Mouse (Mus musculus) neural tube, embryonic 14.5 days (tissue): ENCODE results near the gene Etfbkmt. TPM values are rescaled to one million over a fixed set of nuclear protein-coding genes. Genes with fewer than 3 reads are reported as not detected.

Experiments used
- ATAC-seq: fragments of 200-750 bp; cut with Nextera tagmentation; 2 replicates; pipeline ENCODE4 v1.8.0; 2017; ENCODE audit warnings: low read depth, mild to moderate bottlenecking, moderate TSS enrichment, moderate library complexity
- H3K27ac ChIP-seq: fragments of 300-500 bp; sonication (generic); 2 replicates; pipeline ENCODE4 v1.5.1; 2014; ENCODE audit warnings: low read depth, mild to moderate bottlenecking, control low read depth, low read length, moderate library complexity, mixed read lengths
- H3K27me3 ChIP-seq: fragments of 300-500 bp; sonication (generic); 2 replicates; pipeline ENCODE4 v1.6.1; 2014; ENCODE audit warnings: low read length; ENCODE audit not compliant: control insufficient read depth, insufficient read depth
- H3K36me3 ChIP-seq: fragments of 300-500 bp; sonication (generic); 2 replicates; pipeline ENCODE4 v1.6.1; 2014; ENCODE audit warnings: low read length, mixed read lengths; ENCODE audit not compliant: control insufficient read depth, insufficient read depth
- H3K4me1 ChIP-seq: fragments of 300-500 bp; sonication (generic); 2 replicates; pipeline ENCODE4 v1.6.1; 2014; ENCODE audit warnings: low read length; ENCODE audit not compliant: control insufficient read depth, insufficient read depth
- H3K4me2 ChIP-seq: fragments of 300-500 bp; sonication (generic); 2 replicates; pipeline ENCODE4 v1.6.1; 2014; ENCODE audit warnings: mild to moderate bottlenecking, low read depth, low read length, control low read depth
- H3K4me3 ChIP-seq: fragments of 300-500 bp; sonication (generic); 2 replicates; pipeline ENCODE4 v1.5.1; 2014; ENCODE audit warnings: low read depth, low read length, control low read depth, mixed read lengths
- H3K9ac ChIP-seq: fragments of 300-500 bp; sonication (generic); replicated peaks from 2 replicates; pipeline ENCODE4 v1.6.1; 2014; ENCODE audit warnings: low read depth, mild to moderate bottlenecking, control low read depth, low read length, mixed read lengths
- H3K9me3 ChIP-seq: fragments of 300-500 bp; sonication (generic); 2 replicates; pipeline ENCODE4 v1.6.1; 2016; ENCODE audit warnings: low read length; ENCODE audit not compliant: control insufficient read depth
- WGBS: fragments of 180-500 bp; shearing (Covaris S2); extraction: QIAGEN DNeasy Blood & Tissue Kit; methylation state at CpG from one replicate; pipeline ENCODE4 v1.1.7; 2014; 5-methylcytosine and 5-hydroxymethylcytosine counted together
- polyA plus RNA-seq: library from polyadenylated mRNA; unstranded; fragments of >200 nt; fragmentation: Nextera tagmentation; extraction: Ambion mirVana; gene quantifications from 2 replicates; pipeline ENCODE4 v1.2.1, GENCODE M21; 2014

The Etfbkmt gene
- polyA plus RNA-seq: 6.2 and 6.7 TPM in 2 replicates

- 86% methylated on average over 1 of the region's 1 CpGs for WGBS
Measured at GRCm38 (mm10) chr6:149139471-149139870, at the start of gene Etfbkmt. Etfbkmt (plus strand) TSS chr6:149139849.

GRCm38 (mm10) chr6:149092406-149092805 lies 47.2 kb upstream of the Etfbkmt start:
- Histone ChIP-seq H3K4me3 (no peak overlapping the region), H3K36me3 (no peaks in the 10 kb centered on the region), H3K4me2 (no peak overlapping the region), H3K27ac (no peak overlapping the region), H3K9ac (no peak overlapping the region), H3K27me3 (no peaks in the 10 kb centered on the region), H3K4me1 (peaks cover 5% of the 10 kb centered on the region; the same call in 1 of the 2 replicates), H3K9me3 (no peaks in the 10 kb centered on the region)
- WGBS: 97% methylated on average over 6 of the region's 6 CpGs
- no peak for ATAC-seq

More at GRCm38 (mm10) chr6:149139471-149139870, at the start of gene Etfbkmt:
- H3K27ac ChIP-seq: no peak within 1 kb of the TSS
- no peaks in the 10 kb centered on the region for H3K27me3 ChIP-seq
- H3K36me3 ChIP-seq: no peaks in the 10 kb centered on the region
- no peak within 1 kb of the TSS for H3K4me3 ChIP-seq
- H3K4me1 ChIP-seq: no peaks in the 10 kb centered on the region; the same call in 1 of the 2 replicates
- no peaks in the 10 kb centered on the region for H3K9me3 ChIP-seq
- no peak within 1 kb of the TSS for H3K9ac ChIP-seq
- ATAC-seq: no peak
- H3K4me2 ChIP-seq: no peak within 1 kb of the TSS

- no peak overlapping the region for H3K4me3 ChIP-seq
- no peak overlapping the region for H3K9ac ChIP-seq
- no peaks in the 10 kb centered on the region for H3K27me3 ChIP-seq
- H3K9me3 ChIP-seq: no peaks in the 10 kb centered on the region
- H3K4me2 ChIP-seq: no peak overlapping the region
- H3K4me1 ChIP-seq: peaks cover 5% of the 10 kb centered on the region; the same call in 1 of the 2 replicates
- H3K27ac ChIP-seq: no peak overlapping the region
- ATAC-seq: no peak
- WGBS: 60% methylated on average over 5 of the region's 5 CpGs
- no peaks in the 10 kb centered on the region for H3K36me3 ChIP-seq
Measured at GRCm38 (mm10) chr6:149093465-149093864, 46.2 kb upstream of the Etfbkmt start.

GRCm38 (mm10) chr6:149094555-149094954 lies 45.1 kb upstream of the Etfbkmt start:
- H3K4me3 ChIP-seq: no peak overlapping the region
- H3K4me1 ChIP-seq: peaks cover 10% of the 10 kb centered on the region; the same call in 1 of the 2 replicates
- WGBS: 78% methylated on average over 1 of the region's 1 CpGs
- ATAC-seq: no peak
- H3K27me3 ChIP-seq: no peaks in the 10 kb centered on the region
- H3K4me2 ChIP-seq: no peak overlapping the region
- no peaks in the 10 kb centered on the region for H3K36me3 ChIP-seq
- no peak overlapping the region for H3K27ac ChIP-seq
- no peaks in the 10 kb centered on the region for H3K9me3 ChIP-seq
- H3K9ac ChIP-seq: no peak overlapping the region

- Histone ChIP-seq H3K36me3 (no peaks in the 10 kb centered on the region), H3K27me3 (no peaks in the 10 kb centered on the region), H3K4me1 (peaks cover 13% of the 10 kb centered on the region; the same call in 1 of the 2 replicates), H3K4me3 (no peak overlapping the region), H3K9me3 (no peaks in the 10 kb centered on the region), H3K27ac (no peak overlapping the region), H3K4me2 (no peak overlapping the region), H3K9ac (no peak overlapping the region)
- ATAC-seq: no peak
- 46% methylated on average over 6 of the region's 6 CpGs for WGBS
Measured at GRCm38 (mm10) chr6:149095389-149095788, 44.3 kb upstream of the Etfbkmt start.

GRCm38 (mm10) chr6:149096233-149096632 lies 43.4 kb upstream of the Etfbkmt start:
- ATAC-seq: no peak

GRCm38 (mm10) chr6:149097276-149097675 lies 42.4 kb upstream of the Etfbkmt start:
- Histone ChIP-seq H3K4me2 (no peak overlapping the region), H3K27ac (no peak overlapping the region), H3K27me3 (no peaks in the 10 kb centered on the region), H3K9ac (no peak overlapping the region), H3K9me3 (no peaks in the 10 kb centered on the region), H3K36me3 (no peaks in the 10 kb centered on the region), H3K4me1 (peaks cover 13% of the 10 kb centered on the region; the same call in 1 of the 2 replicates), H3K4me3 (no peak overlapping the region)
- 98% methylated on average over 1 of the region's 1 CpGs for WGBS
- no peak for ATAC-seq

More at GRCm38 (mm10) chr6:149096233-149096632, 43.4 kb upstream of the Etfbkmt start:
- no peaks in the 10 kb centered on the region for H3K9me3 ChIP-seq
- WGBS: 89% methylated on average over 2 of the region's 2 CpGs
- no peaks in the 10 kb centered on the region for H3K27me3 ChIP-seq
- no peak overlapping the region for H3K4me2 ChIP-seq
- no peaks in the 10 kb centered on the region for H3K36me3 ChIP-seq
- no peak overlapping the region for H3K4me3 ChIP-seq
- no peak overlapping the region for H3K9ac ChIP-seq
- H3K4me1 ChIP-seq: peaks cover 13% of the 10 kb centered on the region; the same call in 1 of the 2 replicates
- no peak overlapping the region for H3K27ac ChIP-seq

GRCm38 (mm10) chr6:149098993-149099392 lies 40.7 kb upstream of the Etfbkmt start:
- Histone ChIP-seq H3K9ac (no peak overlapping the region), H3K9me3 (no peaks in the 10 kb centered on the region), H3K4me2 (peak overlapping the region; percentile 60; the same call in 1 of the 2 replicates), H3K36me3 (no peaks in the 10 kb centered on the region), H3K27ac (no peak overlapping the region), H3K4me1 (peaks cover 13% of the 10 kb centered on the region; the same call in 1 of the 2 replicates), H3K27me3 (no peaks in the 10 kb centered on the region), H3K4me3 (no peak overlapping the region)
- ATAC-seq: no peak

GRCm38 (mm10) chr6:149100174-149101075 lies 39.2 kb upstream of the Etfbkmt start:
- peak; percentile 62 for ATAC-seq
- H3K9me3 ChIP-seq: no peaks in the 10 kb centered on the region
- 1% methylated on average over 52 of the region's 52 CpGs for WGBS
- H3K4me2 ChIP-seq: peak overlapping the region; percentile 60
- no peaks in the 10 kb centered on the region for H3K27me3 ChIP-seq
- H3K36me3 ChIP-seq: no peaks in the 10 kb centered on the region
- peak overlapping the region; percentile 99 for H3K27ac ChIP-seq
- H3K4me3 ChIP-seq: peak overlapping the region; percentile 93
- peak overlapping the region; percentile 97 for H3K9ac ChIP-seq
- H3K4me1 ChIP-seq: 0 out of 2 replicates have a peak, but pooled peaks cover 9% of the 10 kb centered on the region
